Mouse (Mus musculus): ENCODE measurements around the gene Fer. TPM values are rescaled to one million over a fixed set of nuclear protein-coding genes. Genes with fewer than 3 reads are reported as not detected.

Gene Fer
- total and polyA plus RNA-seq, 2 experiments from 2014 or later, result 22.1 to 31.8 TPM

DNA sequence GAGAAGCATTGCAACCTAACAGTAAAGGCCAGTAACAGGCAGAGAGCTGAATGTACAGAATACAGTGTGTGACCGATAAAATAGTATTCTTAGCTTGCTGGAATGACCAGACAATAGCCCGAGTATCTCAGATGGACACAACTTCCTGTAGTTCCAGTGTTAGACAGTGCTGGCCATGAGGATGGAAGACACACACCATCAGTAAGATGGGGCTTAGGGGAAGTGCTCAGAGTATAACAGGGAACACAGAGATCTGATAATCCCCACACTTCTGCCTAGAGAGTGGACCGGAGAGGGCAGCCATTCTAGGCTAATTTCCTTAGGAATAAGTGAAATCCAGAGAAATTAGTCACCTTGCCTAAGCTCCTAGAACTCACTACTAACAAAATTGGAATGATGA is 202.4 kb downstream of the Fer start:
- H3K27ac ChIP-seq (ENCODE audit: low read depth, low read length), result no peak overlapping the region
- no peak overlapping the region for H3K4me2 ChIP-seq (ENCODE audit: low read depth)
- DNase-seq (no peak), ATAC-seq (no peak)
- H3K27me3 ChIP-seq (ENCODE audit: insufficient read depth, low read length), result no peaks in the 10 kb centered on the region
- H3K36me3 ChIP-seq (ENCODE audit: insufficient read depth), result no peaks in the 10 kb centered on the region; the same call in 1 of the 2 replicates
- no peak overlapping the region for H3K4me3 ChIP-seq (ENCODE audit: low read depth, low read length)
- H3K9me3 ChIP-seq (ENCODE audit: low read length), result no peaks in the 10 kb centered on the region
- WGBS, result 90% methylated on average over 3 of the region's 3 CpGs
- TF ChIP-seq CTCF (IDR thresholded peaks at IDR 0.05; ENCODE audit: low read depth), result no peak
- no peaks in the 10 kb centered on the region for H3K4me1 ChIP-seq (ENCODE audit: insufficient read depth)
- no peak overlapping the region for H3K9ac ChIP-seq

DNA sequence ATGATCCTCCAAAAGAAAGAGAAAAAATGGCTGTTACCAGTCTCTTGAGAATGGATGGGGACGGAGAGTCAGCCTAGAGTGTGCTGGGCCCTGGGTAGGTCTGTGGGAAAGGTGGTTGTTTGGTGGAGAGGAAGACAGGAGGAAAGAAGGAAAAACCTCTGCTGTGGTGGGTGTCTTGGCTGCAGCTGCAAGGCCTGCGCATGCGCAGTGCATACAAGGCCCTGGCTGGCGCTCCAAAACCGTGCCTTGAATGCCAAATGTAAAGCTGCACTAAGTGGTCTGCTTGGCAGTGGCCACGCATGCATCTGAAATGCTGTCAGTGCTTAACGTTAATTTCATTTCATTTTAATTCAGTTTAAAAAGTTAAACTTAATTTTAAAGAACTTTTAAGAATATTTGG is 214.5 kb downstream of the Fer start:
- Histone ChIP-seq H3K36me3 (ENCODE audit: insufficient read depth) (no peaks in the 10 kb centered on the region), H3K27ac (ENCODE audit: low read depth, low read length) (no peak overlapping the region), H3K9ac (no peak overlapping the region), H3K4me3 (ENCODE audit: low read depth, low read length) (no peak overlapping the region), H3K9me3 (ENCODE audit: low read length) (no peaks in the 10 kb centered on the region), H3K27me3 (ENCODE audit: insufficient read depth, low read length) (no peaks in the 10 kb centered on the region), H3K4me2 (ENCODE audit: low read depth) (no peak overlapping the region), H3K4me1 (ENCODE audit: insufficient read depth) (no peaks in the 10 kb centered on the region)
- TF ChIP-seq CTCF (IDR thresholded peaks at IDR 0.05; ENCODE audit: low read depth), result no peak
- WGBS, result 57% methylated on average over 7 of the region's 7 CpGs
- ATAC-seq (peak; percentile 72), DNase-seq (peak; percentile 78)

DNA sequence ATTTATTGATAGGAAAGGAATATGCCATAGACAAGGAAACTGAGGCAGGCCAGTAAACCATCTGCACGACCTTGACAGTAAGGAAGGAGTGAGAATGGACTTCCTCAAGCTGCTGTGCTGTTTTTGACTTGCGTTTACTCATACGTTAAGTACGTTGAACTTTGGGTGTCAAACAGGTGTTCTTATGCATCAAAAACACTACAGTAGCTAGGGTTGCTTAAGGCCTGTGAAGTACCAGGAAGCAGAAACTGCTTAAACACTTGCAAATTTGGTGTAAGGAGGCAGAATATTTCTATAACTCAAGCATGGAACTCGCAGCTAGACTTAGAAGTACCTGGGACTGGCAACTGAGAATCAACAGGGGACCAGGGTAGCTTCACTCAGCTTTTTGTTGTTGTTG is 221.9 kb downstream of the Fer start:
- 92% methylated on average over 5 of the region's 5 CpGs for WGBS

DNA sequence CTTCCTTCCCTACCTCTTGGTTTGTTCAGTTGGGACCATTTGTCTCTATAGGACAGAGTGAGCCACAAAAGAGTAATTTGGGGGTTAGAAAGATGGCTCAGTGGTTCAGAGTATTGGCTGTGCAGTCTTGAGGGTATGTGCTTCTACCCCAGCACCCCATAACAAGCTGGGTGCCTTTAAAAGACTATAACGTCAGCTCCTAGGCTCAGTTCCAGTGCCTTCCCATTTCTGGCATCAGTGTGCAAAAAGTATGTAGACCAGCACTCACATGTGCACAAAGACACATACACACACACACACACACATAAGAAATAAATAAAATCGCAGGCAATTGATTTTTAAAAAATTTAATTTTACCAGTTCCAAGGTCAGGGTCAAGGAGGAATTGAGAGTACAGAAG is 222.6 kb downstream of the Fer start:
- Histone ChIP-seq H3K27ac (ENCODE audit: low read depth, low read length) (no peak overlapping the region), H3K4me1 (ENCODE audit: insufficient read depth) (no peaks in the 10 kb centered on the region), H3K4me3 (ENCODE audit: low read depth, low read length) (no peak overlapping the region), H3K27me3 (ENCODE audit: insufficient read depth, low read length) (no peaks in the 10 kb centered on the region), H3K9me3 (ENCODE audit: low read length) (no peaks in the 10 kb centered on the region), H3K36me3 (ENCODE audit: insufficient read depth) (no peaks in the 10 kb centered on the region), H3K4me2 (ENCODE audit: low read depth) (no peak overlapping the region), H3K9ac (no peak overlapping the region)
- 82% methylated on average over 2 of the region's 2 CpGs for WGBS
- TF ChIP-seq CTCF (IDR thresholded peaks at IDR 0.05; ENCODE audit: low read depth), result no peak
- ATAC-seq (no peak), DNase-seq (no peak)

More for the DNA sequence above, 221.9 kb downstream of the Fer start:
- DNase-seq, result no peak
- Histone ChIP-seq H3K4me2 (ENCODE audit: low read depth) (no peak overlapping the region), H3K4me3 (ENCODE audit: low read depth, low read length) (no peak overlapping the region), H3K36me3 (ENCODE audit: insufficient read depth) (no peaks in the 10 kb centered on the region), H3K27ac (ENCODE audit: low read depth, low read length) (no peak overlapping the region), H3K9me3 (ENCODE audit: low read length) (no peaks in the 10 kb centered on the region), H3K9ac (no peak overlapping the region), H3K4me1 (ENCODE audit: insufficient read depth) (no peaks in the 10 kb centered on the region), H3K27me3 (ENCODE audit: insufficient read depth, low read length) (no peaks in the 10 kb centered on the region)
- TF ChIP-seq CTCF (IDR thresholded peaks at IDR 0.05; ENCODE audit: low read depth), result no peak
- no peak for ATAC-seq

DNA sequence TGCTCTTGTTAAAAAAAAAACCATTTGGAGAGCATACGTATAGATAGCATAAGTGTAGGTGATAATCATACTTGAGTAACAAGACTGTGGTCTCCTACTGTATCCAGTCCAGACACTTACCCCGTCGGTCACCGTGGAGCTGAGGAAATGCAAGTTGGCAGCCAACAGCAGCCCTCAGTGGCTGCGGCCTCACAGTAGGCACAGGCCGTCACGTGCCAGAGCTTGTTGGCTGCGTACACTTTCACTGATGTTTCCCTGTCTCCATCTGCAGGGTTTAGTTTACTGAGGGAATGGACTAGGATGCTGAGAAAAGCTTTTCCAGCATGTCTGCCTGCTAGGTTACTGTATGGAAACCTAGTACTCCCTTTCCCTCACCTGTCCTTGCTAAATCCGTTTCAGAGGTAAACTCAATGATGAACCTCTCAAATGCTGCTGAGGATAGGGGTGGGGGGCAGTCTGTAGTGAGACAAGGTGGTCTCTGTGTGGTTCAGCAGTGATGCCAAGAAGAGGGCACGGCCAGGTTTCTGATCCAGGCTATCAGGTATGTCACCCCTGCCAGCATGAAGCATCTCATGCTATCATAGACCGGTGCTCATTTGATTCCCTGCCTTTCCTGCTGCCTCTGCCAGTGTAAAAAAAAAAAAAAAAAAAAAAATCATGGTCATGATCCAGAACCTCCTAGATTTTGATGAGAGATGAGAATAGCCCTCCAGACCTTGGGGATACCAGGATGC is 224.2 kb downstream of the Fer start:
- no peaks in the 10 kb centered on the region for H3K4me1 ChIP-seq (ENCODE audit: insufficient read depth)
- no peak overlapping the region for H3K9ac ChIP-seq
- H3K9me3 ChIP-seq (ENCODE audit: low read length), result no peaks in the 10 kb centered on the region
- no peaks in the 10 kb centered on the region for H3K36me3 ChIP-seq (ENCODE audit: insufficient read depth)
- ATAC-seq (peak; percentile 69), DNase-seq (peak; percentile 30)
- H3K4me2 ChIP-seq (ENCODE audit: low read depth), result no peak overlapping the region
- no peak for TF ChIP-seq CTCF (IDR thresholded peaks at IDR 0.05; ENCODE audit: low read depth)
- 64% methylated on average over 11 of the region's 11 CpGs for WGBS
- H3K4me3 ChIP-seq (ENCODE audit: low read depth, low read length), result no peak overlapping the region
- H3K27ac ChIP-seq (ENCODE audit: low read depth, low read length), result no peak overlapping the region
- no peaks in the 10 kb centered on the region for H3K27me3 ChIP-seq (ENCODE audit: insufficient read depth, low read length)

DNA sequence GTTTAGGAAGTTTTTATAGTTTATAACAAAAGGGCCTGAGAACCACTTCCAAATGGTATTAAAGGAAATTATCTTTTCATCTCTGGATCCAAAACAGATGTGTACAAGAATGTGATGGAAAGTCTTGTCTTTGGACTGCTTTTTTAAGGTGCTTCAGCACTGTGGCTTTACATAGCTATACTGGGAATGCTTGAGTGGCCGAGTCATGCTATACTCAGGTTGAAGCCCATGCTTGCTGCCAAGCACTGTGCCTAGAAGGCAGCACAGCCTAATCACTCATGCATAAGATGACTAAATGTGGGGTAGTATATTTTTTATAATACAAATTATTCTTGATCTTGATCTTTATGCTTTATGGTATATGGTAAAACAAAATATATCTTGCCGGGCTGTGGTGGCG is 225.0 kb downstream of the Fer start:
- Histone ChIP-seq H3K4me3 (ENCODE audit: low read depth, low read length) (no peak overlapping the region), H3K9ac (no peak overlapping the region), H3K27ac (ENCODE audit: low read depth, low read length) (no peak overlapping the region), H3K4me2 (ENCODE audit: low read depth) (no peak overlapping the region), H3K4me1 (ENCODE audit: insufficient read depth) (no peaks in the 10 kb centered on the region), H3K9me3 (ENCODE audit: low read length) (no peaks in the 10 kb centered on the region), H3K36me3 (ENCODE audit: insufficient read depth) (no peaks in the 10 kb centered on the region), H3K27me3 (ENCODE audit: insufficient read depth, low read length) (no peaks in the 10 kb centered on the region)
- ATAC-seq, result no peak
- no peak for TF ChIP-seq CTCF (IDR thresholded peaks at IDR 0.05; ENCODE audit: low read depth)
- WGBS, result 95% methylated on average over 3 of the region's 3 CpGs
- DNase-seq, result no peak

DNA sequence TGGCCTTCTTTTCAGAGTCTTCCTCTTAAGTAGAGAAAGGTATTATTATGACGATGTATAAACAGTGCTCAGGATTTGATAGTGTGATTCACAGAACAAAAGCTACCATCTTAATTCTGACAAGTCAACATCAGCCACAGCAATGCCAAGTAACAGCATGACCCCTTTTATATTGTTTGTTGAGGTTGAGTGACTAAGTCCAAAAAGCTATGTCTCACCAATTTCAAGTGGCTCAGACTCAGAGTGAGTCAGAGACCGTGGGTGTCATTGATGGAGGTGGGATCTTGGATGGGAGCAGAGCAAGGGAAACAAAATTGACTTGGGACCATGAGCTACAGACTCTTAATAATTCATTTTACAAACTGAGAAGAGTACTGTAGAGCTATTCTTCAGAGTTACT is 230.9 kb downstream of the Fer start:
- no peak for DNase-seq
- Histone ChIP-seq H3K36me3 (ENCODE audit: insufficient read depth) (no peaks in the 10 kb centered on the region), H3K4me3 (ENCODE audit: low read depth, low read length) (no peak overlapping the region), H3K27me3 (ENCODE audit: insufficient read depth, low read length) (no peaks in the 10 kb centered on the region), H3K4me2 (ENCODE audit: low read depth) (no peak overlapping the region), H3K9ac (no peak overlapping the region), H3K9me3 (ENCODE audit: low read length) (no peaks in the 10 kb centered on the region), H3K4me1 (ENCODE audit: insufficient read depth) (no peaks in the 10 kb centered on the region), H3K27ac (ENCODE audit: low read depth, low read length) (no peak overlapping the region)
- TF ChIP-seq CTCF (IDR thresholded peaks at IDR 0.05; ENCODE audit: low read depth), result no peak
- no peak for ATAC-seq
- WGBS, result 84% methylated on average over 2 of the region's 2 CpGs

Measured in forebrain, postnatal 0 days (tissue).